Mouse (Mus musculus): ENCODE measurements around the gene Flna.

Gene Flna

GRCm38 (mm10) chrX:74246693-74247092 lies 2.9 kb downstream of the Flna start:
- in situ Hi-C loops (cut with MboI, MseI) = loop anchor here in 1 of 2 experiments (5.0 kb wide), 1 partner anchor 166 kb away; no protein-coding TSS in a partner anchor

DNA sequence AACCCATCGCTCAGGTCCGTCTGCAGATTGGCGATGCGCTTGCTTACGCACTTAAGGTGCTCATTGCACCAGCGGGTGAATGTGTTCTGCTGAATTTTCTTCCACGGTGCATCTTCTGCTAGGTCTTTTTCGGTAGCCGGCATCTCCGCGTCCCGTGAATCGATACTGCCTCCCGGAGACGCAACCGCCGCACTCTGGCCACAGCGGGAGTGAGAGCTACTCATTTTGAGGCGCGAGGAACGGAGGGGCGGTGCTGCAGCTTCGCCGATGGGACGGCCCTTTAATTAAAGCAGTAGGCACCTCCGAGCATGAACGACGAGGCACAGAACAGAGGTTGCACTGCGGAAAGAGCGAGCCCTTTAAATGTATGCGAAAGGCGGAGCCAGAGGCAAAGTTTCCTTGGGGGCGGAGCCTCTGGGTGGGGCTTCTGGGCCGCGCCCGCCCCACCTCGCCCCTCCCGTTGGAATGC lies 3.4 kb downstream of the Flna start:
- in situ Hi-C loops (cut with MboI, MseI) = loop anchor here in 1 of 2 experiments (5.0 kb wide), 1 partner anchor 166 kb away; no protein-coding TSS in a partner anchor

- in situ Hi-C loops (cut with MboI, MseI) = loop anchor here in 1 of 2 experiments (5.0 kb wide), 1 partner anchor 167 kb away; no protein-coding TSS in a partner anchor
Measured at GRCm38 (mm10) chrX:74245687-74246086, 3.9 kb downstream of the Flna start.

DNA sequence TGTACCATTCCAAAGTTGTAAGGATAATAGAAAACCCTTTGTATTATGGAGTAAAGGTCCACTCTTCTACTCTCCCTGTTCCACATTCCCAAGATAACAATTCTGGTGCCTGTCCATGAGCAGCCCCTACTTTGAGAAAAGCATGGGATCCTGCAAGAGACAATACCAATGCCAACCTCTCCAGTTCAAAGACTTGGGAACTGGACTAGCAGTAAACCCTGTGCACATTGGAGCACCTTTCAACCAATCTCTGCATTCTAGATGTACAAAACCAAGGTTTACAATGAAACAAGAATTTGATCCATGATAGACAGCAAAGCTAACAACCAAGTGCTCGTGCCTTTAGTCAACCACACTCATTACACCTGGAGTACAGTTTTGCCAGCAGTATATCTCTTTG lies 4.5 kb downstream of the Flna start:
- in situ Hi-C loops (cut with MboI, MseI) = loop anchor here in 1 of 2 experiments (5.0 kb wide), 1 partner anchor 167 kb away; no protein-coding TSS in a partner anchor

DNA sequence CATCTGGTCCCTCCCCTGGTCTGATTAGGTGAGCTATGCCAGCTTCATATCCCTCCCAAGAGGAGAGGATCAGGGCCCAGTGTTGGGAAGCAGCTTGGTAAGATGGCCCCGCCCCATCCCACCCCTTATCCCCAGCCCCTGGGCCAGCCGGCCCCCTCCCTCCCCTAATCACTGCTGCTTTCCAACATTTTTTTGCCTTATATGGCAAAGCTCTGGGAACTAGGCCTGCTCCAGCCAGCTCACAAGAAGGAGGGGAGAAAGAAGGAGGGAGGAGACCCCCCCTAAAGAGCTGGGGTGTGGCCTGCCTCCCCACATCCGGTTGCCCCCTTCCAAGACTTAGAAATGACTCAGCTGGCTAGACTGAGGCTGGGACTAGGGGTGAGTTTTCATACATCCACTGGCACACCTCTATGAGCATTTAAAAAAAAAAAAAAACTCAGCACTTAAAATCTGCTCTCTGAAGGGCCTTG lies 5.0 kb downstream of the Flna start:
- in situ Hi-C loops (cut with MboI, MseI) = loop anchor here in 1 of 2 experiments (5.0 kb wide), 1 partner anchor 168 kb away; no protein-coding TSS in a partner anchor

DNA sequence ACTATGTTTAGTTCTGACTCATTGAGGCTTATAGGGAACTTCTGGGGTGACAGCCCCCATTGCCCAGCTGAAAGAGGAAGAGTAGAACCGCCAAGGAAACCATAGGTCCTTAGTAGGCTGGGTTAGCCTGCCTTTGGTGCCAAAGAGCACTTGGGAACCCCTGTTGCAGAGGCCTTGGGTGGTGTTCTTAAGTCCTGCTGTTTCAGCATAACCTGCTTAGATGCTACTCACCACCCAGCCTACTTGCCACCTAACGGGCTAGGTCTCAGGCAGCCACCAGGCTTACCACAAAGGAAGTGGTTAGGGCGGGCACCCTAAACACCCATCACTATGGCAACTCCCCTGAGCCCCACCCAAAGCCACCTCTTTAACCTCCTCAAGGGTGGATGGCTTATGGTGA lies 5.8 kb downstream of the Flna start:
- in situ Hi-C loops (cut with MboI, MseI) = no loop called here

GRCm38 (mm10) chrX:74243396-74243795 lies 6.2 kb downstream of the Flna start:
- in situ Hi-C loops (cut with MboI, MseI) = no loop called here

- in situ Hi-C loops (cut with MboI, MseI) = no loop called here
Measured at GRCm38 (mm10) chrX:74240332-74240731, 9.3 kb downstream of the Flna start.

DNA sequence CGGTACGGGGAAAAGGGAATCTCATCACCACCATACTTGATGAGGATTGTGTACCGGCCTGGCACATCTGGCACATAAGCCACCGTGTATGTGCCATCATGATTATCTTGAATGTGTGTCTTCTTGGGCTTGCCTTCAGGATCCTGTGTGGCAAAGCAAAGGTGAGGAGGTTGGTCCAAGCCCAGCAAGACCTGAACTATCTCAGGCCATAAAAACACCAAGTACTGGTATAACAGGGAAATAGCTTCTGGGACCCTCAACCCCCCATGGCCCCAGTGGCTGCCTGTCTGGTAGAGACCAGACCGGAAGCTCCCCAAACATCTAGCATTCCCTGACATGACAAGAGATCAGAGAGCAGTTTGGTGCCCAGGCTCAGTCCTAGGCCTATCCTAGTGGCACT lies 16.4 kb downstream of the Flna start:
- in situ Hi-C loops (cut with MboI, MseI) = no loop called here

- in situ Hi-C loops (cut with MboI, MseI) = no loop called here
Measured at GRCm38 (mm10) chrX:74230038-74230437, 19.6 kb downstream of the Flna start.

DNA sequence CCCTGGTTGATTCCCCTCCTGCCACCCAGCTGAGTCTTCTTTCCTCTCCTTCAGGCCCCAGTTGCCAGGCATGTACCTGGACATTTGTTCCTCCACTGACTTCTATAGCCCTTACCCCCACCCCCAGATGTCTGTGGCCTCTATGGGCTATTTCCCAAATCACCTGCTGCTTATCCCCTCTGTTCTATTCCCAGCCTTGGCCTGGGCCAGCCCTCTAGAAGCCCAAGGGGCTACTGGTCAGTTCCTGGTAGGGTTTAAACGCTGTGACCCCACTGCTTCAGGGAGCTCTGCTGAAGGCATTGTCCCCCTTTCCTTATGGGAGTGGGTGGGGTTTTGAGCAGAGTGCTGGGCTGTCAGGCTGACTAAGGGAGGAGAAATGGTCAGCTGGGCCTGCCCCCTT lies 29.5 kb downstream of the Flna start:
- in situ Hi-C loops (cut with MboI, MseI) = loop anchor here (5.0 kb wide), 1 partner anchor 47 kb away; no protein-coding TSS in a partner anchor

DNA sequence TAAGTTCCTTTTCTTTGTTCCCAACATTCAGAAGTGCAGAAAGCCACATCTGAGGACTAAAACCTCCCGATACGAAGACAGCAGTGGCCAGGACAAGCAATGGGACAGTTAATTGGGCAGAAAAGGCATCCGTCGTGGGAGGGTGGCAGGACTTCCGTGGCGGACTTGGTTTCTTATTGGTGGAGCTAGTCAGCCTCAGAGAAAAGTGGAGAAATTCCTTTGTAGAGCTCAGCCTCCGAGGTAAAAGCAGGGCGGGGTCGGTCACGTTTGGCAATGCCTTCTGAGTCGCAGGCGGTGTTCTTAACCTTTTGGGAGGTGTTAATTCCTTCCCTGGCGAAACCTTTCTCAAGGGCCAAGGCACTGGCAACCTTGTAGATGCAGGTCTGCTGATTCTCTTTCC lies 30.2 kb downstream of the Flna start:
- in situ Hi-C loops (cut with MboI, MseI) = no loop called here

GRCm38 (mm10) chrX:74218496-74218895 lies 31.1 kb downstream of the Flna start:
- in situ Hi-C loops (cut with MboI, MseI) = no loop called here

DNA sequence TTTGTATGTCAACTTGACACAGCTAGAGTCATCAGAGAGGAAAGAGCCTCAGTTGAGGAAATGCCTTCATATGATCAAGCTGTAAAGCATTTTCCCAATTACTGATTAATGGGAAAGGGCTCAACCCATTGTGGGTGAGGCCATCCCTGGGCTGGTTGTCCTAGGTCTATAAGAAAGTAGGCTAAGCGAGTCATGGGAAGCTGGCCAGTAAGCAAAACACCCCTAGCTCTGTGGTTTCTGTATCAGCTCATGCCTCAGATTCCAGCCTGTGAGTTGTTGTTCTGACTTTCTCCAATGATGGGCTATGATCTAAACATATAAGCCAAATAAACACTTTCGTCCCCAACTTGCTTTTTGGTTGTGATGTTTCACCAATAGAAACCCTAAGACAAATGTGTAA lies 46.1 kb downstream of the Flna start:
- in situ Hi-C loops (cut with MboI, MseI) = no loop called here

DNA sequence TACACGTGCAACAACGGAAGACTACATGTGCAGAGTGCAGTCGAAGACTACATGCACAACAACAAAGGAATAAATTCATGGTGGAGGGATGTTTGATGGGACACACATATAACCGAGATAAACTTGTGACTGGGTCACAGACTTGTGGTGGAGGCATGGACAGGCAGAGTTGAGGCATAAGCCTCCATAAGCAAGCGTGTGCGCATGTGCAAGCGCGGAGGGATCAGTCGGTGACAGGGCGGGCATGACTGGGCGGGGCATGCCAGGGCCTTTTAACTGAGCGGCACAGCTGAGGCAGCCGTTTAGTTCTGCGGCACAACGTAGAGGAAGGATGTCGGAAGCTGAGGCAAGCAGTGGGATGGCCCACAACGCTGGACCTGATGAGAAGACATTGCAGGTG lies 72.7 kb downstream of the Flna start, which contains the start of gene Tktl1:
Tktl1 (plus strand) TSS at position 301 of the 400 bp plus-strand sequence.
- in situ Hi-C loops (cut with MboI, MseI) = no loop called here
